Mouse (Mus musculus): ENCODE results near the gene Slc17a7.

DNA sequence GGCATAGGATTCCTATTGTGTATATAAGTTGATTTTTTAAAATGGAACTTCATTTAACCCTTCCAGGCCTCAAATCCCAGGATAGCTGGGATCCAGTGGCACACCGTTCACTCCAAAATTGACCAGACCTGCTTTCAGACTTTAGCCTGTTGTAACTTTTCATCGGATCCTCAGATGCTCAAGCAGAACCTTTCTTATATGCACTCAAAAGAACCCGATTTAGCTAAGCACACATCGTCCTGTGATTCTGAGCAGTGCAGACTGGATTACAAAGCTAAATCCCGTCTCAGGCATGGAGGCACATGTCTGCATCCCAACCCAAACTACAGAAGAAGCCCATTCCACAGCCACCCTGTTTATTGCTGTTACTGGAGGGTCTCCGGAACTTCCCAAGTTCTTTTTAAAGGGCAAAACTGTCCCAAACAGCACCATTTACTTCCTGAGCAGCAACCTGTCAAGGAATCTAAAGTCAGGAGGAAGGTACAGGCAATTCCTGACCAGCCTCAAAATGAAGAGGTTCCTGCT is 36.0 kb upstream of the Slc17a7 start:
- TF ChIP-seq POLR2A (IDR thresholded peaks at IDR 0.05; ENCODE audit: low read depth, low read length) (no peak), CTCF (IDR thresholded peaks at IDR 0.05; ENCODE audit: extremely low read depth, insufficient read depth, insufficient read length, insufficient replicate concordance) (no peak)

All from spleen, adult 2 months (tissue).